Mouse (Mus musculus) adrenal gland, postnatal 4 days (tissue): Measurements from ENCODE around the gene Cldn3. TPM values are rescaled to one million over a fixed set of nuclear protein-coding genes. Genes with fewer than 3 reads are reported as not detected.

Experiments used
- DNase-seq, 2 experiments: peaks; one replicate each; pipeline ENCODE4 v3.0.0; 2021 to 2022; ENCODE audit warnings: low spot score in 2 of 2, mixed read lengths in 2 of 2
- total RNA-seq, 2 experiments: library from RNA; stranded (reverse); gene quantifications; 2 replicates each; pipeline ENCODE4 v1.2.3; 2021

The Cldn3 gene
- total RNA-seq, 2 experiments from 2014 or later: 8.6 to 9.4 TPM

- DNase-seq: peak in 1 of 2 experiments; percentile 49
Measured at GRCm38 (mm10) chr5:135029007-135029854, 43.2 kb downstream of the Cldn3 start.

DNA sequence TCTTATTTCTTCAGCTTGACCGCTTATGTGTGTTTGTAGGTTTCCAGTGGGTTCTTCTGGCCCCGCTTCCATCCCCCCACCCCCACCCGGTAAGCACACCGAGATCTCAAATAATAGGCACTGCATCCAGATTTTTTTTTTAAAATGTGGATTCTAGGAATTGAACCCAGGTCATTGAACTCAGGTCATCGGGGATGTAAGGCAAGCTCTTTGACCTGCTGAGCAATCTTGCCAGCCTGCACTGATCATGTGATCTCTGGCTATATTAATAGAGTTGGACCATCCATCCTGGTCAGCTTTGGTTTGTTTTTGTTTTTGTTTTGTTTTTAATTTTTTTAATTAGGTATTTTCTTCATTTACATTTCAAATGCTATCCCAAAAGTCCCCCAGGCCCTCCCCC lies 46.6 kb downstream of the Cldn3 start:
- DNase-seq: no peak

DNA sequence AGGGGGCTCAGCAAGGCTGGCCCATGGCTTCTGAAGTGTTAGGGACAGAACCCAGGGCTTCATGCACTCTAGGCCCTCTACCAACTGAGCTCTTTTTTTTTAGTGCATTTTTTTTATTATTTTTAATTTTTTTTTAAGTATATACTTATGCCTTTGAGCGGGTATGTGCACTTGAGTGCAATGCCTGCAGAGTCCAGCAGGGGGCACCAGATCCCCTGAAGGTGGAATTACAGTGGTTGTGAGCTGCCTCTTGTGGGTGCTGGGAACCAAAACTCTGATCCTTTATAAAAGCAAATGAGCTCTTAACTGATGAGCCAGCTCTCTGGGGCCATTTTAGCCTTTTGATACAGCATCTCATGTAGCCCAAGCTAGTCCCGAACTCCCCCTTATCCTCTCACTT lies 48.6 kb downstream of the Cldn3 start:
- DNase-seq: no peak

GRCm38 (mm10) chr5:135035608-135036359 lies 49.8 kb downstream of the Cldn3 start:
- no peak for DNase-seq

Other genes with a start within 250 kb of the Cldn3 start
- 100 to 1,000 TPM; 192 to 231 TPM for gene Eln, start 238.9 kb upstream of the Cldn3 start, total RNA-seq
- gene Tmem270, start 79.5 kb upstream of the Cldn3 start, total RNA-seq: not detected
- 1 to 10 TPM; 2.8 to 6.6 TPM for gene Cldn13, start 70.7 kb upstream of the Cldn3 start, total RNA-seq
- gene Mettl27, start 53.8 kb upstream of the Cldn3 start, total RNA-seq: 10 to 100 TPM; 33.0 to 36.3 TPM
- 1 to 10 TPM in 1 of 2 experiments, under 1 TPM in 1; 0.23 to 7.8 TPM for gene Cldn4, start 39.3 kb upstream of the Cldn3 start, total RNA-seq
- 10 to 100 TPM; 54.9 to 55.5 TPM for gene Abhd11, start 22.9 kb downstream of the Cldn3 start, total RNA-seq
- gene Stx1a, start 37.3 kb downstream of the Cldn3 start, total RNA-seq: 10 to 100 TPM; 17.5 to 20.3 TPM
- 10 to 100 TPM; 27.9 to 28.8 TPM for gene Dnajc30, start 78.0 kb downstream of the Cldn3 start, total RNA-seq
- 10 to 100 TPM; 49.7 to 50.1 TPM for gene Bud23, start 78.7 kb downstream of the Cldn3 start, total RNA-seq
- gene Vps37d, start 92.1 kb downstream of the Cldn3 start, total RNA-seq: 10 to 100 TPM; 10.1 to 12.3 TPM
- gene Mlxipl, start 103.7 kb downstream of the Cldn3 start, total RNA-seq: 10 to 100 TPM; 37.8 to 38.7 TPM
- 10 to 100 TPM; 22.3 to 26.7 TPM for gene Tbl2, start 163.4 kb downstream of the Cldn3 start, total RNA-seq
- gene Bcl7b, start 182.1 kb downstream of the Cldn3 start, total RNA-seq: 10 to 100 TPM; 44.6 to 52.1 TPM
- 10 to 100 TPM; 67.4 to 76.4 TPM for gene Baz1b, start 201.1 kb downstream of the Cldn3 start, total RNA-seq